Mouse (Mus musculus): ENCODE measurements around the gene Tcl1b3.

Gene Tcl1b3

DNA sequence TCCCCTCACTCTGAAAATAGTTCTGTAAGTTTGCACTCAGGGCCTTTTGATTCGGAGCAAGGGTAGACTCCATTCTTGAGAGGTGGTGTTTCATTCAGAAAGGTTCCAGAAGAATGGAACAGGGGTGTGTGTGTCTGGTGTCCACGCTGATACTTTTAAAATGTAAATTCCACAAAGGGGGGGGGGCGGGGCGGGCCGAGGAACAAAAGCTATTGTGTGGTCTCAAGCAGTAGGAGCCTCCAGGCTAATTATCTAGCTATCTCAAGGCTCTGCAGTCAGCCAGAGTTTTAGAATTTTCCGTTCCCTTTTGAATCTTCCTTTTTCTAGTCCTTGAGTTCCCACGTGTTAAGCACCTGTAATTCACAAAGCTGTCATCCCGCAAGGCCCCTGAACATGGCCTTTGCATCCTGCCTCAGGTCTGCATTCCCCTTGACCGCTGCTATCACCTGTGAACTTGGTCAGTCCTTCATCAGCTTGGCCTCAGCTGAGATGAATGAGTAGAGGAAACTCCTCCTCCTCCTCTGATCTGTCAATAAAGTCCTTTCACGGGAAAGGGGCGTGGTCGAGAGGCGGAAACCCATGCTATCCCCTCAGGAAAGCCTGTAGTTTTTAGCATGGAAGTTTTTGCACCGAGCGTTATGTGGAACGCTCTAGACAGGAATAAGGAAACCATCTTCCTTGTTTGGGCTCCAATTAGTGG, 33.9 kb downstream of the Tcl1b3 start:
- DNase-seq (ENCODE audit: low read depth in 2 of 2, low spot score in 2 of 2), result no peak

DNA sequence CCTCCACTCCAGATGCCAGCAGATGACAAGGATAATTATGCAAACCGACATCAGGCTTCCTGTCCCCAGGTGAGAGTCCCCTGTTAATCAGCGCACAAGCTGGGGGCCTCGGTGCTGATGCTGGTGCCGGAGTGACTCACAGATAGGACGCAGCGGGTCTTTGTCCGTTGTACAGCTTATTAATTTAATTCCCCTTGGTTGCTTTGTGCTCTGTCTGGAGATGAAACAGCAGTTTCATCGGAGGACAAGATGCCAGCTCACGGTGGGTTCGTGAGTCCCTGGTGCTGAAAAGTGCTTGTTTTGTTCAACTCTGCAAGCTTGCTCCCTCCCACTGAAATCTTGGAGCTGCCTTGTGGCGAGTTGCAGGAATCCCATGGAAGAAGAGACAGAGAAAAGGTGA, 43.5 kb downstream of the Tcl1b3 start:
- no peak for DNase-seq (ENCODE audit: low read depth in 2 of 2, low spot score in 2 of 2)

GRCm38 (mm10) chr12:105235091-105235490, 44.2 kb downstream of the Tcl1b3 start:
- no peak for DNase-seq (ENCODE audit: low read depth in 2 of 2, low spot score in 2 of 2)

DNA sequence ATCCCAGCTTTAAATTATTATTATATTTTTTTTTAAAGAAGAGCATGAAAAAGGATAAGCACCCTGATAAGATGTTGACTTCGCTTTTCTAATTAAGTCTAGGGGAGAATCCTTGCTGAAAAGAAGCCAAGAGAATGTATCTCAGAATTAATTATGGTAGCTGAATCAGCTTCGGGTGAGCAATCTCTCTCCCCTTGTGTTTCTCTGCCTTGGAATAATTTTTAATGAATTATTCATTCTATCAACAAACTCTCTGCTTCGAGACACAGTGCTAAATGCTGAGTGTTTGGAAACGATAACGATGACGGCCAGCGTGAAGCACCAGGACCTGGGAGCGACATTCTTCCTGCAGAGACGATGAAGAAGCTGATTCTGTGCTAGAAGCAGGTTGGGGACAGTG, 48.2 kb downstream of the Tcl1b3 start:
- DNase-seq (ENCODE audit: low read depth in 2 of 2, low spot score in 2 of 2), result no peak
